Mouse (Mus musculus) adrenal gland, postnatal 10 days (tissue): Measurements from ENCODE around the gene Hist1h1t. TPM values are rescaled to one million over a fixed set of nuclear protein-coding genes. Genes with fewer than 3 reads are reported as not detected.
"Not testable (repeated sequence)": the region's sequence is repeated elsewhere in the genome, so short reads cannot be mapped to it uniquely, and the experiment has no call there.

Source experiments
- DNase-seq: peaks from one replicate; pipeline ENCODE4 v3.0.0; 2021; ENCODE audit warnings: mixed read lengths
- total RNA-seq, 2 experiments: library from RNA; stranded (reverse); gene quantifications; 2 replicates each; pipeline ENCODE4 v1.2.3; 2021

Gene Hist1h1t
- total RNA-seq, 2 experiments from 2014 or later = 0.69 to 0.88 TPM

DNA sequence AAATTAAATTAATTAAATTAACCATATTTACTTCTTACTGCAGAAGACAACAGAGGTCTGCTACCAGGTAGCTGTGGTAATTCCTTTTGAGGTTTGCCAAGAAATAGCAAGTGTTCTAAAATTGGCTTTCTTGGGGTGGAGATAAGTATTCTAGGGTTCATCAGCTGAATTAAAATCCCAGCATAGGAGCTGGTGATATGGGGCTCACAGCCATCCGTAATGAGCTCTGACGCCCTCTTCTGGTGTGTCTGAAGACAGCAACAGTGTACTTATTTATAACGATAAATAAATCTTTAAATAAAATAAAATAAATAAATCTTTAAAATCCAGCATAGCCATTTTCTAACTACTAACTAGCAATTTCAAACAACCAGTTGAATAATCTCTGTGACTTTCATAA is 4.2 kb downstream of the Hist1h1t start:
- DNase-seq = no peak

- peak; percentile 80 for DNase-seq
Measured at GRCm38 (mm10) chr13:23700786-23701520, 5.3 kb downstream of the Hist1h1t start.

- no peak for DNase-seq
Measured at GRCm38 (mm10) chr13:23702220-23702619, 6.6 kb downstream of the Hist1h1t start.

GRCm38 (mm10) chr13:23702801-23703200 is 7.2 kb downstream of the Hist1h1t start:
- not testable (repeated sequence) for DNase-seq

- DNase-seq = no peak
Measured at GRCm38 (mm10) chr13:23705751-23706356, 10.2 kb downstream of the Hist1h1t start.

- DNase-seq = no peak
Measured at GRCm38 (mm10) chr13:23706771-23707170, 11.2 kb downstream of the Hist1h1t start.

GRCm38 (mm10) chr13:23708041-23708440 is 12.4 kb downstream of the Hist1h1t start:
- DNase-seq = no peak

DNA sequence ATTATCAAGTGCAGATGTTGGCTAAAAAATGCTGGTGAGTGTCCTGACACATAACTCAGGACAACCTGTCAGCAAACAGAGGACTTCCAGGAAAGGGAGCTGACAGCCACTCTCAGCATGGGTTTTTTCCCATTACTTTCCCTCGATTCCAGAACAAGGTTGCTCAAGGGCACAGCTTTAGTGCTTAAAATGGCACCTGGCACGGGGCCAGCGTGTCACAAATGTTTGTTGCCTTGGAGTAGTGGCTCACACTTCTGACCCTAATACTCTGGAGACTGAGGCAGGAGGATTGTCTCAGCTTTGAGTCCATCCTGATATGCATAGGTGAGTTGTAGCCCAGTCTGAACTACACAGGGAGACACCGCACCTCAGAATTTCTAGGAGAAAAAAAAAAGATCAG is 13.0 kb downstream of the Hist1h1t start:
- peak; percentile 51 for DNase-seq

- no peak for DNase-seq
Measured at GRCm38 (mm10) chr13:23709714-23710373, 14.2 kb downstream of the Hist1h1t start.

DNA sequence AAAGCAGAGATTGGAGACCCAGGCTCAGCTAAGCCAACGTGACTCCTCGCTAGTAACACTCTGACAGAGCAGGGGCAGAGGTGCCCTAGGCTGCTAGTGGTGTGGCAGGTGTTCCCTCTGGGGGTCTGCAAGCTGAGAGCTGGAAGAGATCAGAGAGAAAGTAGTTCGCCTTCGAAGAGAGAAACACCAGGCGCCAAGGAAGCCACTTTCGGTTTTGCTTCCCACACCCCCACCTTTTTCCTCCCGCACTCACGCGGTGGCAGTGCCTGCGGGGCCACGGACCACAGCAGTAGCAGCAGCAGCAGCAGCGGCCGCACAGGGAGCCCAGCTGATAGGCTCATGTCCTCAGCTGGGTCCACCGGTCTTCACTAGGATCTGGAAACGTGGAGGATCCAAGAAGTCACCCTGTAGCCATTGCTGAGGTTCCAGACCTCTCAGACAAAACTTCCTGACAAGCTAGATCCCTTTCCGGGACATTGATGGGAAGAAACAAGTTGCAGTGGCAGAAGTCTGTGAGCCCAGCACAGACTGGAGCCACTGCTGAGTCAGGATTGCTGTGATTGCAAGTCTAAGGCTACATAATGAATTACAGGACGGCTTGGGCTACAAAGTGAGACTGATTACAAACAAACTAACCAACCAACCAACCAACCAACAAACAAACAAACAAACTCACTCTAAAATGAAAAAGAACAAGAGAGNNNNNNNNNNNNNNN is 14.9 kb downstream of the Hist1h1t start, which contains the start of gene Hfe:
Gene Hfe (minus strand): TSS at position 481 of the 716 bp plus-strand sequence.
- DNase-seq = peak; percentile 74

DNA sequence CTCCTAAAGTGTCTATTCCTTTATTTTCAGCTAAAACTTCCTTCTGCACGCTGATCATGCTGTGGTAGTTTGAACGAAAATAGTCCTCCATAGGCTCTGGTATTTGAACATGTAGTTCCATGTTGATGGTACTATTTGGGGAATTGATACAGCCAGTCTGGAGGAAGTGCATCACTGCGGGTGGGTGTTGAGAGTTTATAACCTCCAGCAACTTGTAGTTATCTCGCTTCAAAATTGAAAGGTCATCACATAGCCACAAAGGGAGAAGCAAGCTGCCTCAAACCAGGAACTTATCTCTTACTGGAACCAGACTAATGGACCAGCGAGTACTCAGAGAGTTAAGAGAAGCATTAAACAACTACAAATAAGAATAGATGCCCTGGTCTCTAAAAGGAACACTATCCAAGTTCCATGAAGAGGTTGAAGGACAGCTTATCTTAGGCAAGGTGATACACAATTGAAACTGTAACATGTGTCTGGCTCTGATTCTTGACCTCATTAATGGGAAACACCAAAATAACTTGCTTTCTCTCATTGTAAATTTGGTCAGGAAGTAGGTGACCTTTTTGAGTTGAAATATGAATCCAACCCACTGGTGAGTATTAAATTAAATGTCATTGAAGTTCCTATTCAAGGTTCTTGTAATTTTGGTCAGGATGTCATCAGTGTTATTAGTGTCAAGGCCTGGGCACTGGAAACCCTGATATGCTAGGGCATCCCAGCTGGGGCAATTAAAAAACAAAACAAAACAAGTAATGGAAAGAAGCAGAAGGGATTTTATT is 20.8 kb downstream of the Hist1h1t start:
- DNase-seq = no peak

GRCm38 (mm10) chr13:23717176-23717575 is 21.6 kb downstream of the Hist1h1t start:
- DNase-seq = no peak

DNA sequence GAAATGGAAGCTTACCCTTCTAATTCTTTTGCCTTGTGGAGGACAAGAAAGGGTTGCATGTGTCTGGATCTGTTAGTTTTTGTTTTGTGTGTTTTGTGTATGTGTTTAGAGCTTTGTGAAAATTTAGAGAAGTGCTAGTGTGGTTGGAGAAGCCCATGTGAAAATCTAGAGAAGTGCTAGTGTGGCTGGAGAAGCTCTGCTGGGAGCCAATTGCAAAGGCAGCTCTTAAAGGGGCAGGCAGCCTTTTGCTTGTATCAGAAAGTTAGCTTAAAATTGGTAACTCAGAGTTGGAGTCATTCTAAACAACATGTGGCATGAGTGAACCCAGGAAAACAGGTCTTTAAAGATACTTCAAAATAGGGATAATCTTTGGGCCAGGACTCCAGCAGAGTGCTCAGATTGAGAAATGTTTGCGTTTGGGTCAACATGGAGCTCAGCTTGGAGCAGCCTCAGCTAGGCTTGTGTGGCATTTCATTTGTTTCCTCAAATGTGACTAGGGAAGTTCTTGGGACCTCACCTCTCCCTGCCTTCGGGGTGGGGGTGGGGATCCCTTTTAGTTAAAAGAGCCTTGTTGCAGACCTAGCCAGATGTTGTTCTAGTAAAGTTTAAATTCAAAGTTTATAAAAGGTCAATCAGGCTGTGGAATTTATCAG is 22.1 kb downstream of the Hist1h1t start:
- DNase-seq = not testable (repeated sequence)

GRCm38 (mm10) chr13:23724239-23724638 is 28.6 kb downstream of the Hist1h1t start:
- no peak for DNase-seq

GRCm38 (mm10) chr13:23725213-23725612 is 29.6 kb downstream of the Hist1h1t start:
- no peak for DNase-seq

GRCm38 (mm10) chr13:23728472-23729191 is 33.0 kb downstream of the Hist1h1t start:
- no peak for DNase-seq

DNA sequence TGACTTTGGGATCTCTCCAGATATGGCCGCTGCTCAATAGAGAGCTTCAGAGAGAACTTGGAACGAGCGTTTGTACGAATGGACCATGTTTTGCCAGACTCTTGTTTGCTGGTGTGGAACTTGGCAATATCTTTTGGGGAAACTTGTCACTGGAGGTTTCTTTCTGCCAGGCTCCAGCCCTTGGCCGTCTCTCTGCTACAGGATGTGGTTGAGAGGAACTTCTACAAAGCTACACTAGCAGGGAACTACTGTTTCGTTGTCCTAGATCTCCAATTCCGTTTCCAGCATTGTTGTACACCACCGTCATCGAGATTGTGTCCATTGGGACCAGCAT is 33.5 kb downstream of the Hist1h1t start:
- DNase-seq = no peak

GRCm38 (mm10) chr13:23729706-23730105 is 34.1 kb downstream of the Hist1h1t start:
- no peak for DNase-seq

- DNase-seq = peak; percentile 52
Measured at GRCm38 (mm10) chr13:23730479-23730878, 34.9 kb downstream of the Hist1h1t start.

- no peak for DNase-seq
Measured at GRCm38 (mm10) chr13:23732156-23732804, 36.7 kb downstream of the Hist1h1t start.
